Mouse (Mus musculus) lung, adult 2 months (tissue): ENCODE measurements at regions not wholly inside any gene's neighbourhood (a gene's known extent, or its start where the extent isn't known, plus 50 kb on each side); places are given as distances from the start of the nearest gene placed in this dataset.

Experiments used
- DNase-seq: peaks from one replicate; pipeline ENCODE4 v3.0.0; 2022
- H3K4me1 ChIP-seq: fragments of 200-500 bp; 2 replicates; pipeline ENCODE4 v1.6.1; 2011; ENCODE audit warnings: low read length; ENCODE audit not compliant: control insufficient read depth, insufficient read depth
- H3K4me3 ChIP-seq: fragments of 200-500 bp; replicated peaks from 2 replicates; pipeline ENCODE3; 2011; ENCODE audit warnings: low read depth, mild to moderate bottlenecking, control low read depth, low read length; ENCODE audit errors: extremely low read depth
- CTCF ChIP-seq: fragments of 200-500 bp; IDR thresholded peaks from 2 replicates; pipeline ENCODE4 v1.5.1; 2011; ENCODE audit warnings: mild to moderate bottlenecking, low read length, control low read depth; ENCODE audit not compliant: insufficient read depth
- POLR2A ChIP-seq: fragments of 200-500 bp; IDR thresholded peaks from 2 replicates; pipeline ENCODE4 v1.6.1; 2011; ENCODE audit warnings: low read depth, mild to moderate bottlenecking, control low read depth, low read length, borderline replicate concordance; ENCODE audit errors: extremely low read depth
- WGBS: fragments of 180-500 bp; shearing (Covaris S2); methylation state at CpG from one replicate; pipeline ENCODE4 v1.1.7; 2018; 5-methylcytosine and 5-hydroxymethylcytosine counted together

DNA sequence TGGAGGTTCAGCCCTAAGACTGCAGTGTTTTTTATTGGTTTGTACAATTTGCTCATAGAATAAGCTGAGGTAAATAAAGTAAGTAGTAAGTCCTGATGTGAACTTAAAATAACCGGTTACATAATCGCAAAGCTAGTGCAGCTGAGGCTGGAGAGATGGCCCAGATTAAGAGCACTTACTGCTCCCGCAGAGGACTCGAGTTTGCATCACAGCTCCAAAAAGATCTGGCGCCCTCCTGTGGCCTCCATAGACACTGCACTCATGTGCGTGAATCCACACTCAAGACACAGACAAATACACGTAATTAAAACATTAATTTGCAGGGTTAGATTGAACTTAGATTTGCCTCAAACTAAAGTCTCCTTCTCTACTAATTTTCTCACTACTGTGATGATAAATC lies 66.3 kb upstream of the 1700021F07Rik start:
- TF ChIP-seq POLR2A (no peak), CTCF (0 out of 2 replicates have a peak, but pooled peaks have one; percentile 3)
- 83% methylated on average over 7 of the region's 7 CpGs for WGBS
- Histone ChIP-seq H3K4me1 (no peaks in the 10 kb centered on the region), H3K4me3 (no peak overlapping the region)
- DNase-seq, result no peak

DNA sequence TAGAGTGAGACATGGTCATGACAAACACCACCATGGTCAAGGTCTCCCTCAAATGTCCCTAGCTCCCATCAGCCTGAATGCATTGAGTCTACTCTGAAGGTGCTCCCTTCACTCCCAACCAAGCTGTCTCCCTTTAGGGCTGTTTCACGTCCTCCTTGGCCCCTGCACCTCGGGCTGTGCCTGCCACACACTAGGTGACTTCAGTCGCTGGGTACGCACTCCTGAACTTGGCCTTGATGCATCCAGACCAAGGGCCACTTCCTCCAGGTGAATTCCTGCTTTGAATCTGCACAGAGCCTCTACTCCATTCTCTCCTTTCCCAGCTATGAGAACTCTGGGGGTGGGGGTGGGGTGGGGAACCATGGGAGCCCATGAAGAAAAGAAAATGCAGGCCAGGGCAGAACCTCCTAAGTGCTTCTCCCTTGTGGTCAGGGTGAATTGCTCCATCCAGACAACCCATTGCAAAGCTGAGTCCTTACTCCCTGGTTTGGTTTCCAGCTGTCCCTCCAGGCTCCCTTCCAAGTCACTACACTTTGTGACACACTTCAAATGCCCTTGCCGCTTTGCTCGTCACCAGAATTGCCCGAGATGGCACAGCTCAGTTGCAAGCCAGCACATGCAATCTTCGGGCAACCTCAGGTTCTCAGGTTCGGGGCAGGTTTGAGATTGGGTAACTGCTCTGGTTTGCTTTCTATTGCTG lies 65.3 kb upstream of the 1700021F07Rik start:
- 78% methylated on average over 9 of the region's 9 CpGs for WGBS
- no peak overlapping the region for H3K4me3 ChIP-seq
- DNase-seq, result no peak
- no peak for TF ChIP-seq POLR2A
- TF ChIP-seq CTCF, result no peak
- H3K4me1 ChIP-seq, result no peaks in the 10 kb centered on the region

DNA sequence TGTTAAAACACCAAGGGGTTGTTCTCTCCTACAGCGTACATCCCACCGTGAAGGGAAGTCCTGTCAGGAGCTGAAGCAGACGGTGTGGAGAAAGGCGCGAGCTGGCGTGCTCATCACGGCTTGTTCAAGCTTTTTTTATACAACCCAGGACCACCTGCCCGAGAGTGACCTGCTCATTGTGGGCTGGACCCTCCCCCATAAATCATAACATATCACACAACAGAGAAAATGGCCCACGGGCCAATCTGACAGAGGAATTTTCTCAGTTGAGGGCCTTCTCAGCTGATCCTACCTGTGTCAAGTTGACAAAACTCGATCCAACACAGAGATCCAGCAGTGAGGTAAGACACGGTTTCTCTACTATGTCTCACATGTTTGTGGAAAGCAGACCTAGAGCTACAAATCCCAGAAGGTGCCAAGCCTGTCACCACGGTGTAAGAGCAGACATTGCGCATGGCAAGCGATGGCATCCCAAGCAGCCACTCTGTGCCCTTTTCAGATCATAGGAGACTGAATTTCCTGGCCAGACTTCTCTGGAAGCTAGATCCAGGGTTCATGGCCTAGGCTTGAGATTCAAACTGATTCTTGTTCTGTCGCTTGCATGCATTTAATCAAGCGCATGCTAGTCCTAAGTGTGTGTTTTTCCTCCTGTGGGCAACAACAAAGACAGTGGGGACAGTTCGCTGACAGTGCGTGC lies 64.6 kb upstream of the 1700021F07Rik start:
- Histone ChIP-seq H3K4me3 (no peak overlapping the region), H3K4me1 (no peaks in the 10 kb centered on the region)
- TF ChIP-seq CTCF, result no peak
- WGBS, result 89% methylated on average over 18 of the region's 18 CpGs
- no peak for DNase-seq

DNA sequence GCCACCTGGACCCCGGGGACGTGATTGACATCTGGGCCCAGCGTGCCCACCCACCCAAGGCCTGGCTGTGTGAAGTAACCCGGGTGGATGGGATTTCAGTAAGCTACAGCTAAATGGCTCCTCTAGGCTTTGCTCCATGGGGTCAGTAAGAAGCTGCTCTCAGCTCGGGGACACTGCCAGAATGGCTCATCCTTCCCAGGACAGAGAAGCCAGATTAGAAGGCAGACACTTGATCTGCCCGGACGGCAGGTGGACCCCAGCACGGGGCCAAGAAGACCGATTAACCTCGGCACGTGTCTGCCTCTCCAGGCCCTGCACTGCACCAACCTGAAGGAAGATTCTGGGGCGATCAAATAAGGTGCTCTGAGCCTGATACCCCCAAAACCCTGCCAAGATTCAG lies 63.5 kb upstream of the 1700021F07Rik start:
- WGBS, result 86% methylated on average over 12 of the region's 12 CpGs
- no peaks in the 10 kb centered on the region for H3K4me1 ChIP-seq

DNA sequence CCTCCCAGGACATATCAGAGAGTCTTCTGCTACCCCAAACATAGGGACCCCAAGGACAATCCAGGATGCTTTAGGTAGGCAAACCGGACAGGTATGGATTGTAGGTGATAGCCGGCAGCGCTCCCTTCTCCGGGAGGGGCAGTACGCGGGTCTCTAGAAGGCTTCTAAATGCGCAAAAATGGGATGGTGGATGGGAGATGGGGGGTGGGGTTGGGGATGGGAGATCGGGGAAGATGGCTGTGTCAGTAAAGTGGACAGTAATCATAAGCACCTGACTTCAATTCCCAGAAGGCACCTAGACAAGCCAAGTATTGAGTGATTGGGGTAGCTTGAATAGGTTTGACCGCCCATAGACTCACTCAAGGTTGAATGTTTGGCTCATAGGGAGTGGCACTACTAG lies 59.1 kb upstream of the 1700021F07Rik start:
- H3K4me1 ChIP-seq, result no peaks in the 10 kb centered on the region
- DNase-seq, result no peak
- H3K4me3 ChIP-seq, result no peak overlapping the region
- TF ChIP-seq CTCF, result no peak
- no peak for TF ChIP-seq POLR2A
- WGBS, result 94% methylated on average over 9 of the region's 9 CpGs

More for the DNA sequence above, 63.5 kb upstream of the 1700021F07Rik start:
- no peak for TF ChIP-seq CTCF
- TF ChIP-seq POLR2A, result no peak
- DNase-seq, result no peak
- no peak overlapping the region for H3K4me3 ChIP-seq

DNA sequence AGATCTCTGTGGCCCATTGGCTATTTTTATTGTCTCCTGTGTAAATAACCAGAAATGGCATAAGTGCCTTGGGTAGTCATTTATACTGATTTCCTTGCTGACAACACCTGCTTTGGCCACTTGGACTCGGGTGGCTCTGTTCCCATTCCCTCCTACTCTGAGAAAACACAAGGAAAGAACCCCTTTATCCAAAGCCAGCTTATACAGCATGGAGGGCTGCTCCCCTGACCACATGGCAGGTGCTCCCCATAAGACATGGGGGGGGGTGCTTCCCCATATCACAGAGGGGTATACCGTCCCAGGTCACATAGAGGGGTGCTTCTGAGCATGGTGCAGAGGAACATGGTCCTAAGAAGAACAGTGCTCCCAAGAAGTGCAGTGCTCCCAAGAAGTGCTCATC lies 57.8 kb upstream of the 1700021F07Rik start:
- no peaks in the 10 kb centered on the region for H3K4me1 ChIP-seq
- TF ChIP-seq CTCF (no peak), POLR2A (no peak)
- WGBS, result 96% methylated on average over 2 of the region's 2 CpGs
- no peak for DNase-seq
- H3K4me3 ChIP-seq, result no peak overlapping the region

DNA sequence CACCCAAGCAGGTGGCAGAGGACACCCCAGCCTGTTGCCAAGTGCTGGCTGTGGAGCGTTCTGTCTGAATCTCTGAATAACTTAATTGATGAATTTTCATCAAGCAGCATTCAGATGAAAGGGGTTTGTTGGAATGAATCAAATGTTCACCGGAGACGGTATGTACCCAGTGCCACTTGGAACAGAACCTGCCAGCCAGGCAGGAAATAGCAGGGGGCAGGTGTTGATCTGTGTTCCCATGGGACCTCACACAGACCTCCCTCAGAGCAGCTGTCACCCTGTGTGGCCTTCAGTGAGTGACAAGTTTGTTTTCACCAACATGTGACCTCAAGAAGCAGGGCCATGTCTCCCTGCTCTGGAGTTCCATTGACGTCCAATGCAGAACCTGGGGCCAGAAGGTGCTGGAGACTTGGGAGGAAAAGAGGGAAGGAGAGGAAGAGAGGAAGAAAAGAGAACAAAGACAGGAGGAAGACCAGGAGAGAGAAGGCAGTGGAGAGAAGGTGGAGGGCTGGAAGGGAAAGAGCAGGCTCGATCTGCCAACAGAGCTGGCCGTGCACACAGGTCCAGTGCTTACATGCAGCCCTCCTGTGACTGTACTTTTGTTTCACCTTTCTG lies 57.3 kb upstream of the 1700021F07Rik start:
- Histone ChIP-seq H3K4me1 (no peaks in the 10 kb centered on the region), H3K4me3 (no peak overlapping the region)
- no peak for TF ChIP-seq POLR2A
- no peak for TF ChIP-seq CTCF
- DNase-seq, result no peak
- 69% methylated on average over 6 of the region's 6 CpGs for WGBS

DNA sequence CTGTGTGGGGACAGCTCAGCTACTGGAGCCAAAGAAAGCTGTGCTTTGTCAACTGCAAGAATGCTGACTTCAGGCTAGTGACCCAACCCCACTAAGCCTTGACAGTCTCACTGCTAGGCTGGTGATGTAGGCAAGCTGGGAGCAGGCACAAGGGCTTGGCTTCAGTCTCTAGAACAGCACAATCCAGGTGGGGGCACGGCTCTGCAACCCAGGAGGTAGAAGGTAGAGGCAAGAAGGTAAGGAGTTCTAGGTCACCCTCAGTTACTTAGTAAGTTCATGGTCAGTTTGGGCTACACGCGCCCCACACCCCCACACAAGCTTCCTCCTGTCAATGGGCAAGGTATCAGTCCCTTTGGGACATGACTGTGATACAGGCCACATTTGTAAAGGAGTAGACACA lies 54.2 kb upstream of the 1700021F07Rik start:
- DNase-seq, result no peak
- 81% methylated on average over 3 of the region's 3 CpGs for WGBS
- TF ChIP-seq CTCF, result no peak
- no peak for TF ChIP-seq POLR2A
- H3K4me3 ChIP-seq, result no peak overlapping the region
- no peaks in the 10 kb centered on the region for H3K4me1 ChIP-seq

DNA sequence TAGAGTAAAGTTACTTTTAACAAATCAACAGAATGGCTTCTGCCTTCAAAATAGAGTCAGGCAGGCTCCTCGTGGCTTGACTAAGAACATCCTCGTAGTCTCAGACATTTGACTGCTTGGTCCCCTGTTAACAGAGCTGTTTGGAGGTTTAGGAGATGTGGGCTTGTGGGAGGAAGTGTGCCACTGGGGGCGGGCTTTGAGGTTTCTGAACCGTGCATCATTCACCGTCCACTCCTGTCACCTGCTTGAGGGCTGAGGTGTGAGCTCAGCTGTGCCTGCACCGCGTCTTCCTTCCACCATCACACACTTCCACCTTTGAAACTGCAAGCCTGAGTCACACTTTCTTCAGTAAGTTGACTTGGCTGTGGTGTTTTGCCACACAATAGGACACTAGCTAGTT lies 52.6 kb upstream of the 1700021F07Rik start:
- DNase-seq, result no peak
- 60% methylated on average over 7 of the region's 7 CpGs for WGBS

More for the DNA sequence above, 52.6 kb upstream of the 1700021F07Rik start:
- no peak overlapping the region for H3K4me3 ChIP-seq
- no peaks in the 10 kb centered on the region for H3K4me1 ChIP-seq
- no peak for TF ChIP-seq CTCF
- no peak for TF ChIP-seq POLR2A
